Mouse (Mus musculus) layer of hippocampus, adult 18-20 months (tissue): Measurements from ENCODE around the gene Gm3512. TPM values are rescaled to one million over a fixed set of nuclear protein-coding genes. Genes with fewer than 3 reads are reported as not detected.
"Not testable (repeated sequence)": the region's sequence is repeated elsewhere in the genome, so short reads cannot be mapped to it uniquely, and the experiment has no call there.

Experiments used
- DNase-seq, 2 experiments: peaks; one replicate each; pipeline ENCODE4 v3.0.0; 2022; ENCODE audit warnings: low spot score in 2 of 2
- long read RNA-seq: library from polyadenylated mRNA; stranded (forward); transcript quantifications from one replicate; pipeline ENCODE4 v2.0.0, GENCODE M21; 2021
- total RNA-seq, 2 experiments: library from RNA; stranded (reverse); gene quantifications; 2 replicates each; pipeline ENCODE4 v1.2.3; 2021

Gene Gm3512
- total RNA-seq = 1 to 10 TPM in 1 of 2 experiments, under 1 TPM in 1; 0.79 to 1.9 TPM
- long read RNA-seq, partial matches to known transcripts = 0 of 3 reads
- long read RNA-seq, other reads (novel, unspliced or antisense) = 3 of 3 reads

GRCm38 (mm10) chr14:7174483-7174971, at the start of gene Gm3512:
Gene Gm3512, minus strand, starts transcription at chr14:7174533.
- DNase-seq = peak; percentile 0

- peak; percentile 1 to 3 for DNase-seq
These were observed 25.7 kb upstream of the Gm3512 start for GRCm38 (mm10) chr14:7200070-7200469.

- not testable (repeated sequence) for DNase-seq
These were observed 20.1 kb upstream of the Gm3512 start, which contains the start of gene Gm16434 for GRCm38 (mm10) chr14:7194440-7194839. Gene Gm16434, minus strand, starts transcription at chr14:7194540.

GRCm38 (mm10) chr14:7125312-7125711, 49.0 kb downstream of the Gm3512 start, which contains the start of gene Gm6676:
Gene Gm6676, minus strand, starts transcription at chr14:7125412.
- DNase-seq = not testable (repeated sequence)

GRCm38 (mm10) chr14:7105124-7105802, 69.1 kb downstream of the Gm3512 start:
- peak; percentile 0 to 3 for DNase-seq

Other genes with a start within 250 kb of the Gm3512 start
- not detected for gene Gm6356, start 200.7 kb downstream of the Gm3512 start, total RNA-seq
- under 1 TPM; 0.37 to 0.79 TPM for gene Gm10406, start 147.1 kb downstream of the Gm3512 start, total RNA-seq
- gene Gm3685, start 129.6 kb downstream of the Gm3512 start, total RNA-seq = not detected
- 1 to 10 TPM; 3.2 to 4.1 TPM for gene Gm3696, start 73.9 kb downstream of the Gm3512 start, total RNA-seq
- not detected for gene Gm6676, start 49.1 kb downstream of the Gm3512 start, total RNA-seq
- gene Gm16434, start 20.0 kb upstream of the Gm3512 start, total RNA-seq = not detected
- gene Gm3727, start 90.2 kb upstream of the Gm3512 start, total RNA-seq = not detected
- gene Gm3739, start 140.5 kb upstream of the Gm3512 start, total RNA-seq = under 1 TPM; 0.40 to 0.41 TPM
- not detected for gene Gm5797, start 157.9 kb upstream of the Gm3512 start, total RNA-seq
- not detected for gene Gm8374, start 190.6 kb upstream of the Gm3512 start, total RNA-seq